Mouse (Mus musculus) ES-Bruce4 (cell line): ENCODE measurements around the gene Zscan10.

Experiments used
- CTCF ChIP-seq: IDR thresholded peaks from one replicate; pipeline ENCODE4 v1.8.1; 2011; ENCODE audit warnings: low read depth, low read length
- POLR2A ChIP-seq: IDR thresholded peaks from one replicate; pipeline ENCODE4 v1.8.1; 2011; ENCODE audit warnings: low read length; ENCODE audit not compliant: insufficient read depth

- TF ChIP-seq CTCF: no peak
- no peak for TF ChIP-seq POLR2A
Observed at GRCm38 (mm10) chr17:23550856-23551255, 49.8 kb upstream of the Zscan10 start.
